Mouse (Mus musculus) ES-E14 (cell line): ENCODE data around the gene Mdk. TPM values are rescaled to one million over a fixed set of nuclear protein-coding genes. Genes with fewer than 3 reads are reported as not detected.

ENCODE experiments used
- DNase-seq: peaks from one replicate; pipeline ENCODE4 v3.0.0-alpha.2; 2013; ENCODE audit warnings: low read depth, low spot score
- H3K27ac ChIP-seq: 2 replicates; pipeline ENCODE4 v1.5.1; 2012; ENCODE audit warnings: low read depth, mild to moderate bottlenecking, low read length, moderate library complexity, mixed read lengths; ENCODE audit not compliant: poor library complexity, insufficient read depth, severe bottlenecking
- H3K36me3 ChIP-seq: 2 replicates; pipeline ENCODE4 v1.6.1; 2012; ENCODE audit warnings: mild to moderate bottlenecking, low read length, moderate library complexity, mixed read lengths; ENCODE audit not compliant: control insufficient read depth, poor library complexity, insufficient read depth, severe bottlenecking
- H3K4me1 ChIP-seq, 2 experiments: fragments of 150-350 bp in 1 of 2; sonication (generic) in 1 of 2; 2 replicates each; pipeline ENCODE4 v1.6.1; 2012; ENCODE audit warnings: low read length in 2 of 2, mild to moderate bottlenecking in 1 of 2, mixed read lengths in 1 of 2; ENCODE audit not compliant: control insufficient read depth in 2 of 2, insufficient read depth in 2 of 2, poor library complexity in 1 of 2
- H3K4me3 ChIP-seq, 2 experiments: fragments of 150-350 bp in 1 of 2; sonication (generic) in 1 of 2; 2 replicates each; pipeline ENCODE4 v1.5.1; 2012; ENCODE audit warnings: low read length in 2 of 2, low read depth in 1 of 2, mild to moderate bottlenecking in 1 of 2, mixed read lengths in 1 of 2; ENCODE audit not compliant: insufficient read depth in 1 of 2, poor library complexity in 1 of 2, severe bottlenecking in 1 of 2
- H3K9ac ChIP-seq: 2 replicates; pipeline ENCODE4 v1.6.1; 2012; ENCODE audit warnings: low read depth, mild to moderate bottlenecking, low read length, mixed read lengths; ENCODE audit not compliant: poor library complexity, insufficient read depth, severe bottlenecking
- H3K9me3 ChIP-seq: fragments of 150-350 bp; sonication (generic); 2 replicates; pipeline ENCODE4 v1.6.1; 2012; ENCODE audit warnings: low read depth, mild to moderate bottlenecking, low read length; ENCODE audit not compliant: control insufficient read depth, insufficient read depth
- CHD2 ChIP-seq: IDR thresholded peaks from 2 replicates; pipeline ENCODE4 v1.6.1; 2014; ENCODE audit warnings: mild to moderate bottlenecking, low read depth, low read length, inconsistent platforms
- HCFC1 ChIP-seq: IDR thresholded peaks from 2 replicates; pipeline ENCODE4 v1.6.1; 2012; ENCODE audit warnings: low read length, inconsistent platforms, borderline replicate concordance; ENCODE audit not compliant: insufficient read depth
- MAFK ChIP-seq: IDR thresholded peaks from 2 replicates; pipeline ENCODE4 v1.6.1; 2014; ENCODE audit warnings: mild to moderate bottlenecking, low read depth, low read length, inconsistent platforms; ENCODE audit not compliant: insufficient read depth
- ZC3H11A ChIP-seq: IDR thresholded peaks from 2 replicates; pipeline ENCODE4 v1.6.1; 2012; ENCODE audit warnings: low read depth, mild to moderate bottlenecking, inconsistent platforms, low read length, borderline replicate concordance
- ZNF384 ChIP-seq: IDR thresholded peaks from 2 replicates; pipeline ENCODE4 v1.6.1; 2012; ENCODE audit warnings: low read depth, low read length, inconsistent platforms
- in situ Hi-C, 2 experiments: fragments of 600-800 bp; cut with MboI; formaldehyde crosslinking; loops; one replicate each; pipeline ENCODE4 v1.15.1; 2025; ENCODE audit warnings: low sequenced_read_pairs in 2 of 2, inconsistent platforms in 1 of 2; ENCODE audit not compliant: unreplicated experiment in 2 of 2
- total RNA-seq: library from RNA; depleted of rRNA; stranded (reverse); fragments of 300-350 nt; gene quantifications from 2 replicates; pipeline ENCODE4 v1.2.3, GENCODE M21; 2012

Mdk gene
- total RNA-seq, 1 experiment, result 345 TPM

- Histone ChIP-seq H3K36me3 (no peaks in the 10 kb centered on the region), H3K27ac (peak overlapping the region; percentile 45; the same call in 1 of the 2 replicates), H3K4me1 (peaks cover 3 to 41% of the 10 kb centered on the region in 2 experiments; a peak in 3 of 4 replicates), H3K4me3 (peak overlapping the region; percentile 18 to 38; a peak in 2 of 4 replicates), H3K9me3 (no peaks in the 10 kb centered on the region), H3K9ac (peak overlapping the region; percentile 32; the same call in 1 of the 2 replicates)
- TF ChIP-seq MAFK (no peak), CHD2 (no peak), ZC3H11A (no peak), ZNF384 (no peak), HCFC1 (no peak)
- no peak for DNase-seq
- in situ Hi-C loops, result no loop called here
Measured at GRCm38 (mm10) chr2:91971231-91972097, 39.4 kb upstream of the Mdk start.

GRCm38 (mm10) chr2:91967962-91968361, 35.9 kb upstream of the Mdk start:
- Histone ChIP-seq H3K36me3 (no peaks in the 10 kb centered on the region), H3K9ac (peak overlapping the region; percentile 44; the same call in 1 of the 2 replicates), H3K27ac (no peak overlapping the region), H3K4me1 (peaks cover 3 to 45% of the 10 kb centered on the region in 2 experiments; a peak in 3 of 4 replicates), H3K9me3 (no peaks in the 10 kb centered on the region), H3K4me3 (no peak overlapping the region)
- DNase-seq, result no peak
- no peak for TF ChIP-seq ZNF384
- no peak for TF ChIP-seq CHD2
- no peak for TF ChIP-seq MAFK
- no peak for TF ChIP-seq HCFC1
- TF ChIP-seq ZC3H11A, result no peak
- in situ Hi-C loops, result loop anchor here in 1 of 2 experiments (10.0 kb wide), 1 partner anchor 467 kb away; the partner anchor contains the start of gene Cry2

DNA sequence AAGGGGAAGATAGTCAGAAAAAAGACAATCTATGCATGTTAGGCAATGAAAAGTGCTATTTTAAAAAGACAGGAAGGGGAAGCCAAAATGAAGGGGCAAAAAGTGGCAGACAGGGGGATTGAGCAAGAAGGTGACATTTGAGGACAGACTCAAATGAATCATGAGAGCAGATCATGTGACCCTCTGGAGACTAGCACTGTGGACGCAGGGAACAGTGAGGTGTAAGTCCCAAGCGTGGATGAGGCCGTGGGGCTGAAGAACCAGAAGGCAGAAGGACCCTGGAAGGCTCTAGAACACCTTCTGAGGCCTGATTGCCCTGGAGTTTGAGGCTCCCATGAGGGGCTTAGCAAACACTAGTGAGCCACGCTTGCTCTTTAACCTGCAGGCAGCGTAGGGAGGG, 34.3 kb upstream of the Mdk start:
- H3K9ac ChIP-seq, result no peak overlapping the region
- no peaks in the 10 kb centered on the region for H3K9me3 ChIP-seq
- peaks cover 4 to 44% of the 10 kb centered on the region in 2 experiments; a peak in 3 of 4 replicates for H3K4me1 ChIP-seq
- no peak overlapping the region for H3K27ac ChIP-seq
- no peak overlapping the region for H3K4me3 ChIP-seq
- TF ChIP-seq HCFC1, result no peak
- no peak for TF ChIP-seq CHD2
- TF ChIP-seq MAFK, result no peak
- no peak for TF ChIP-seq ZC3H11A
- TF ChIP-seq ZNF384, result no peak
- no peak for DNase-seq
- in situ Hi-C loops, result loop anchor here in 1 of 2 experiments (10.0 kb wide), 1 partner anchor 468 kb away; the partner anchor contains the start of gene Cry2
- H3K36me3 ChIP-seq, result no peaks in the 10 kb centered on the region

DNA sequence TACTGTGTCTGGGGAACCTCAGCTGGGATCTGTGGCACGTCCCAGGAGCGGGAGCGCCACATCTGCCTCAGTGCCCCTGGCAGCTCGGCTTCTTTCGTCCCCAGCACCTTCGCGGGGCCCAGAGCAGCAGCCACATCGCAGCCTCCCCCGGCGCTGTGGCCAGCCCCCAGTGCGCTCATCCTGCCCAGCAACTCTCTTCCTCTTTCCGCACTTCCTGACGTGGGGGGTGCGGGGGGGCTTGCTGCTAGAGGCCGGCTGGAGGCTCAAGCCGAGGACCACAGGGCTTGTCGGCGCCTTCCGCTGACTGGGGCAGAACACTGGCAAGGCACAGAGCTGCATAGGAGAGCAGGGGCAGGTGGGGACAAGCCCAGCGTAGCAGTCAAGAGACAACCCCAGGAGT, 33.3 kb upstream of the Mdk start:
- H3K4me1 ChIP-seq, result peaks cover 4 to 41% of the 10 kb centered on the region in 2 experiments; a peak in 3 of 4 replicates
- H3K9ac ChIP-seq, result peak overlapping the region; percentile 68
- no peaks in the 10 kb centered on the region for H3K9me3 ChIP-seq
- no peak for TF ChIP-seq CHD2
- TF ChIP-seq ZNF384, result no peak
- TF ChIP-seq ZC3H11A, result no peak
- TF ChIP-seq MAFK, result no peak
- TF ChIP-seq HCFC1, result no peak
- DNase-seq, result no peak
- H3K27ac ChIP-seq, result no peak overlapping the region
- in situ Hi-C loops, result loop anchor here in 1 of 2 experiments (10.0 kb wide), 1 partner anchor 469 kb away; the partner anchor contains the start of gene Cry2
- H3K36me3 ChIP-seq, result peaks cover 2% of the 10 kb centered on the region; the same call in 1 of the 2 replicates
- peak overlapping the region; percentile 63 to 64 for H3K4me3 ChIP-seq
